Mouse (Mus musculus) adrenal gland, adult 10 weeks (tissue): ENCODE measurements around the gene Harbi1. TPM values are rescaled to one million over a fixed set of nuclear protein-coding genes. Genes with fewer than 3 reads are reported as not detected.

Experiments
- polyA plus RNA-seq: library from polyadenylated mRNA; stranded (reverse); fragments of 350-450 nt; fragmentation: Illumina TruSeq; extraction: RNeasy Lipid Tissue Mini Kit (QIAGEN cat#74804); gene quantifications from one replicate; pipeline ENCODE4 v1.2.3, GENCODE M21; 2014; ENCODE audit warnings: low read depth, low replicate concordance

The Harbi1 gene
- 19.7 TPM for polyA plus RNA-seq

DNA sequence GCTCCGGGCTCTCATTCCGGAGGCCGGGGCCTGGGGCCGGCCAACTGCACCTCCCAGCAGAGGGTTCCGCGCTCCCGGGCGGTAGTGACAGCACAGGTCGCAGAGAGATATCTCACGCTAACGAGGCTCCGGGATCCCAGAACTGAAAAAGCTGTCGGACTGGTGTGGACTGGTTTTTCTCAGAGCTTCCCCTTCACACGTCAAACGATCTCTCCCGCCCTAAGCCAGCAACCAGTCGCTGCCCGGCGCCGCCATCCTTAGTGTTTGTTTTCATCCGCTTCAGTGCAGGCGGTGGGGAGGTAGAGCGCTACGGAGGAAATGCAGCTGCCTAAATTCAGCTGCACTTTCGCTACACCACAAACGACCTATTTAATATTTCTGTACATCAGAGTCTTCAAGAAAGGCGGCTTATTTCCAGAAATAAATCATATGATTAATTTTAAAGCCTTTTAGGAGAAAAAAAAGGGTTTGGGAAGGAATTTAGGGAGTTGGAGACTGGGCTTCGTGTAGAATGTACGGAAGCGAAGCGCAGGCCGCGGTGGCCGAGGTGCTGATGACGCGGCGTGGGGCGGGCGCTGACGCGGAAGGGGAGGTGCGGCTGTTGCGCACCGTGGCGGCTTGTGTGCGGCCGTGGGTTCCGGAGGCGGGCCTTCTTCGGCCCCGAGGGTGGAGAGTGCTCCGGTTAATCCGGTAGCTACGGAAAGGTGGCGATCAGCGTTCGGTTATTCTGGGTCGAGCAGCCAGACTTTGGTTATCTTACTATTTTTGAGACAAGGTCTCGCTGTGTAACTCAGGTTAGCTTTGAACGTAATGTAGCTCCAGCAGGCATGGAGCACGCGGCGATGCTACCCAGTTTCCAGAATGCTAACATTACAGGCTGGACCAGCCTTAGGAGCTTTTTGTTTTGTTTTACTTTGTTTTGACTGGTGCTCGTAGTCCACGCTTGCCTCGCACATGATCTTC lies at the start of gene Harbi1, which contains the start of gene Atg13:
Harbi1 (plus strand) TSS at position 581 of the 963 bp plus-strand sequence.
Atg13 (minus strand) TSS at position 305 of the 963 bp plus-strand sequence.

DNA sequence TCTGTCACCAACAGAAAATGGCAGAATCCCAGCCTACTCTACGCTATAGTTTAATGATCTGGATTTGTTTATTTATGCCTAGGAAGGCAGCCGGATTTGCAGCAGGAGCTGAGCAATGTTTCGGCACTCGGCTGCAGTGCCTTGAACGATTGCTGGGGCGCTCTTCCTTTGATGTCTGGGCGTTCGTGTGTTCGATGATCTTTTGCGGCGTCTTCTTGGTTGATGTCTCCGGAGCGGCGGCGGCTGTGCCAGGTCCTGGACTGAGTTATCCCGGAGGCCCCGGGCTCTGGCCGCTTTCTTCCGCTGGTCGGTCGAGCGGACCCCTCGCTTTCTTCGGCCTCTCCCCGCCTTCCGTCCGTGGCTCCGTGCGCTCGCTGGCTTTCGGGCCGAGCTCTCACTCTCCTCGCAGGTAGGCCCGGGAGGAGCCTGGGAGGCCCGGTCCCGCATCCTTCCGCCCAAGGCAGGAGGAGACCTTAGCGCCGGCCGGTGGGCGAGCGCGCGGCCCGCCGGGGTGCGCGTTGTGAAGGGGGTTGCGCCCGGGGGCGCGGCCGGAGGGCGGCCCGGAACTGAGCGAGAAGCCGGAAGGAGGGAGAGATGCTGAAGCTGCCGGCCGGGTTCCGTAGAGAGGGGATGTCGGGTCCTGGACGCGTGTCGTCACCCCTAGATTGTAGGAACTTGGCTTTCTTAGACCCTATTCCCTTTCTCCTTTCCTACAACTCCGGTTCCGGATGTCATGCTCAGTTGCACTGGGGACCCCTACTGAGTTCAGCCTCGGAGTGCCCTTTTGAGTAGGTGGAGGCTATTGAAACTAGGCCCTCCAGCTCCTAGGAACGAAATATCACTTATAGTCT lies 19.5 kb downstream of the Harbi1 start, which contains the start of gene Ambra1:
Ambra1 (plus strand) TSS at position 164 of the 851 bp plus-strand sequence.

Other genes with a start within 250 kb of the Harbi1 start
- 76.6 TPM for gene Ckap5, start 184.1 kb upstream of the Harbi1 start, polyA plus RNA-seq
- gene F2, start 74.4 kb upstream of the Harbi1 start, polyA plus RNA-seq = not detected
- gene Zfp408, start 61.1 kb upstream of the Harbi1 start, polyA plus RNA-seq = 3.7 TPM
- 17.2 TPM for gene Arhgap1, start 61.0 kb upstream of the Harbi1 start, polyA plus RNA-seq
- gene Atg13, start 276 bp upstream of the Harbi1 start, polyA plus RNA-seq = 37.1 TPM
- 5.8 TPM for gene Ambra1, start 19.3 kb downstream of the Harbi1 start, polyA plus RNA-seq
- not detected for gene Chrm4, start 216.4 kb downstream of the Harbi1 start, polyA plus RNA-seq
- gene Mdk, start 221.4 kb downstream of the Harbi1 start, polyA plus RNA-seq = not detected
- not detected for gene Gm9821, start 234.9 kb downstream of the Harbi1 start, polyA plus RNA-seq